Mouse (Mus musculus): ENCODE data around the gene Gsg1l. TPM values are rescaled to one million over a fixed set of nuclear protein-coding genes. Genes with fewer than 3 reads are reported as not detected.

Gene Gsg1l
- polyA plus RNA-seq, 1 experiment from 2014 or later, result 0.72 TPM

DNA sequence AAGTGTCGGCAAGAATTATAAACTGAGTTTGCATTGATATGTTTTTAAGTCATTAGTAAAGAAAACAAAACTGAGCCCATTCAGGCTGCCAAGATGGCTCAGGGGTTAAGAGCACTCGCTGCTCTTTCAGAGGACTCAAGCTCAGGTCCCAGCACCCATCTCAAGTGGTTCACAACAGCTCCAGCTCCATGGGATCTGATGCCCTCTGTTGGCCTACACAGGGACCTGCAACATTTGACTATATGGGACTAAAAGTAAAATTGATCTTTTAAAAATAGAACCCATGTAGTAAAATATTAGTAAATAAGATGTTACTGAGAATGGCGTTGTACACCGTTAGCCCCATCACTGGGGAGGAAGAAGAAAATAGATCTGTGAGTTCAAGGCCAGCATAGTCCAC is 11.9 kb downstream of the Gsg1l start:
- Histone ChIP-seq H3K9ac (ENCODE audit: low read depth, low read length) (no peak overlapping the region), H3K4me3 (replicated peaks; ENCODE audit: low read depth, low read length) (no peak overlapping the region), H3K4me1 (replicated peaks; ENCODE audit: insufficient read depth, low read length) (no peaks in the 10 kb centered on the region), H3K27ac (no peak overlapping the region), H3K9me3 (replicated peaks; ENCODE audit: low read length) (no peaks in the 10 kb centered on the region), H3K36me3 (ENCODE audit: insufficient read depth, low read length) (no peaks in the 10 kb centered on the region), H3K27me3 (ENCODE audit: insufficient read depth, low read length) (no peaks in the 10 kb centered on the region), H3K4me2 (ENCODE audit: low read length) (no peak overlapping the region)
- no peak for TF ChIP-seq CTCF (IDR thresholded peaks at IDR 0.05; ENCODE audit: low read depth)
- WGBS, result 85% methylated on average over 4 of the region's 4 CpGs
- DNase-seq (ENCODE audit: low spot score), result no peak
- no peak for ATAC-seq (replicated peaks; ENCODE audit: low FRiP score, low read depth)

DNA sequence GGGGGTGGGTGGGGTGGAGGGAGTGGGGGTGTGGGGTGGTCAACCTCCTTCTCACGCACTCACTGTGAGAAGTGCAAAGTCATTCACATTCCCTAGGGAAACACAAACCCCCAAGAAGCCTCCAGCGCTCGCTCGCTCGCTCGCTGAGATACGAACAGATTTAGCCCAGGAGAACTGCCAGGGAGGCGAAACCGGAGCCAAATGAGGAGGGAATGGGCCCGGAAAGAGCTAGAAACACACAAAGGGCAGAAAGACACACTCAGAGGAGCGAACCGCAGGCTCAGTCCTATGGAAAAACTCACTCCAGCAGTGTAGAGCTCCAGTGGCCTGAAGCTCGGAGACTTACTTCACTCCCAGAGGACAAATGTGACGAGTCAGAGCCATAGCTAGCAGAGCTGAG is 15.4 kb downstream of the Gsg1l start:
- H3K36me3 ChIP-seq (ENCODE audit: insufficient read depth, low read length), result no peaks in the 10 kb centered on the region
- H3K9ac ChIP-seq (ENCODE audit: low read depth, low read length), result no peak overlapping the region
- H3K9me3 ChIP-seq (replicated peaks; ENCODE audit: low read length), result no peaks in the 10 kb centered on the region
- no peak for TF ChIP-seq CTCF (IDR thresholded peaks at IDR 0.05; ENCODE audit: low read depth)
- no peak overlapping the region for H3K4me3 ChIP-seq (replicated peaks; ENCODE audit: low read depth, low read length)
- DNase-seq (ENCODE audit: low spot score), result peak; percentile 12
- H3K4me2 ChIP-seq (ENCODE audit: low read length), result no peak overlapping the region
- no peak overlapping the region for H3K27ac ChIP-seq
- no peaks in the 10 kb centered on the region for H3K4me1 ChIP-seq (replicated peaks; ENCODE audit: insufficient read depth, low read length)
- ATAC-seq (replicated peaks; ENCODE audit: low FRiP score, low read depth), result no peak
- 23% methylated on average over 14 of the region's 14 CpGs for WGBS
- H3K27me3 ChIP-seq (ENCODE audit: insufficient read depth, low read length), result no peaks in the 10 kb centered on the region

DNA sequence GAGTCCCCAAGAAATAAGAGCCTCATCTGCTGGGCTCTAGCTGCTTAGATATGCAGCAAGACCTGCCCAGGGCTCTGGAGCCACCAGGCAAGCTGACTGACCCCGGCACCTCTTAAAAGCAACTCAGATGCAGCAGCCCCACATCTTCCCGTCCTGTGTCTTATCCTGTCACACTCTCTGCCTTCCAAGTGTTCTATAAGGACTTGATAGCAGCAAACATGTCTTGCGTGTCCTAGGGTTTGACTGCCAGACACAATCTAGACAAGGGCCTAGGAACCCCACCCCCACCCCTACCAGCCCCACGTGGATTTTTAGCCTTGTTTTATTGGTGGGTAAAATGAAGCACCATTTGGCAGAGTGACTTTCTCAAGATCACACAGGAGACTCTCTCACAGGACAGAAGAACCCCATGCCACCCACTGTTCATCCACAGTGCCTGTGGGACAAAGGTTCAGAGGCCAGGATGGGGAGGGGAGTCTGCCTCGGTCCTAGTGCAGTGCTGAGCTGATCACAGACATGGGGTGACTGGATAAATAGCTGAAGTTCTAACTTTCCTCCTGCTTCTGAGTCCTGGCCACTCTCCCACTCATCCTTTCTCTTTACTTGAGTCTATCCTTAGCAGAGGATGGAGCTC is 16.9 kb downstream of the Gsg1l start:
- H3K9ac ChIP-seq (ENCODE audit: low read depth, low read length), result no peak overlapping the region
- H3K4me3 ChIP-seq (replicated peaks; ENCODE audit: low read depth, low read length), result no peak overlapping the region
- H3K4me2 ChIP-seq (ENCODE audit: low read length), result no peak overlapping the region
- 60% methylated on average over 5 of the region's 5 CpGs for WGBS
- H3K9me3 ChIP-seq (replicated peaks; ENCODE audit: low read length), result no peaks in the 10 kb centered on the region
- DNase-seq (ENCODE audit: low spot score) (no peak), ATAC-seq (replicated peaks; ENCODE audit: low FRiP score, low read depth) (no peak)
- H3K36me3 ChIP-seq (ENCODE audit: insufficient read depth, low read length), result no peaks in the 10 kb centered on the region
- H3K27me3 ChIP-seq (ENCODE audit: insufficient read depth, low read length), result no peaks in the 10 kb centered on the region
- TF ChIP-seq CTCF (IDR thresholded peaks at IDR 0.05; ENCODE audit: low read depth), result no peak
- H3K4me1 ChIP-seq (replicated peaks; ENCODE audit: insufficient read depth, low read length), result no peaks in the 10 kb centered on the region
- H3K27ac ChIP-seq, result no peak overlapping the region

DNA sequence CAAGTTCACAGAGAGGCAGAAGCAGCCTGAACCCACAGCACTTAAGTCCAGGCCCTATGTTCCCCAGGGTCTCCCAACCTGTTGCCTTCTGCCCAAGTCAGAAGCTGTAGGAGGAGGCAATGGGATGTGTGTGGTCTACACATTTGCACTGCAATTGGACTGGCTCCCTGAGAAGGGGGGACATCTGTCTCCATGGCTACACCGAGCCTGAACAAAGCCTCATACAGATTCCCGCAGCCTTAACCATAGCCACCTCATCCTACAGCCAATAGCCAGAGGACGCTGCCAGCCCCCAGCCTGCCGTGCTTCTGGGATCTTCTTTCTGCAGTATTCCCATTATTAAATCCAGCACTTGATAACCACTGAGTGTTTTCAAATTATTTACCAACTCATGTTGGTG is 20.0 kb downstream of the Gsg1l start:
- H3K9me3 ChIP-seq (replicated peaks; ENCODE audit: low read length), result no peaks in the 10 kb centered on the region
- no peak for DNase-seq (ENCODE audit: low spot score)
- H3K4me3 ChIP-seq (replicated peaks; ENCODE audit: low read depth, low read length), result no peak overlapping the region
- H3K36me3 ChIP-seq (ENCODE audit: insufficient read depth, low read length), result no peaks in the 10 kb centered on the region
- WGBS, result 81% methylated on average over 4 of the region's 4 CpGs
- H3K27me3 ChIP-seq (ENCODE audit: insufficient read depth, low read length), result no peaks in the 10 kb centered on the region
- no peak overlapping the region for H3K9ac ChIP-seq (ENCODE audit: low read depth, low read length)
- no peak overlapping the region for H3K27ac ChIP-seq
- no peak for TF ChIP-seq CTCF (IDR thresholded peaks at IDR 0.05; ENCODE audit: low read depth)
- H3K4me1 ChIP-seq (replicated peaks; ENCODE audit: insufficient read depth, low read length), result no peaks in the 10 kb centered on the region
- H3K4me2 ChIP-seq (ENCODE audit: low read length), result no peak overlapping the region
- ATAC-seq (replicated peaks; ENCODE audit: low FRiP score, low read depth), result no peak

DNA sequence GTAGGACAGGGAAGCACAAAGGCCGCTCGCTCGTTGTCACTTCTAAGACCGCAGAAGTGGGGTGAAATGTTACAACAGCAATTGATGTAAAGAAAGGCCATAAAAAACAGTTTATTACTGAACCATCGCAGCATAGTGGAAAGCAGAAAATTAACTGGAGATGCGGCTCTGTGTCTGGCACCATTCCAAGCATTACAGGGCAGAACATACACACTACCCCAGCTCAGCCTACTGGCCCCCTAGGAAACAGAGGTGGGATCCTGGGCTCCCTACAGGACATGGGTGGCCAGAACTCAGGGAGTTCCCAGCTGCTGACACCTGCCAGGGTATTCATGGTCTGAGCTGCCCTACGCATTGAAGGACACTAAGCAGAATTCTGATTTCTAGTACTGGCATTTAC is 23.3 kb downstream of the Gsg1l start:
- 30% methylated on average over 7 of the region's 7 CpGs for WGBS
- peak; percentile 20 for DNase-seq (ENCODE audit: low spot score)
- no peak for TF ChIP-seq CTCF (IDR thresholded peaks at IDR 0.05; ENCODE audit: low read depth)
- Histone ChIP-seq H3K9ac (ENCODE audit: low read depth, low read length) (no peak overlapping the region), H3K9me3 (replicated peaks; ENCODE audit: low read length) (no peaks in the 10 kb centered on the region), H3K4me3 (replicated peaks; ENCODE audit: low read depth, low read length) (no peak overlapping the region), H3K27me3 (ENCODE audit: insufficient read depth, low read length) (no peaks in the 10 kb centered on the region), H3K27ac (no peak overlapping the region), H3K36me3 (ENCODE audit: insufficient read depth, low read length) (no peaks in the 10 kb centered on the region), H3K4me1 (replicated peaks; ENCODE audit: insufficient read depth, low read length) (no peaks in the 10 kb centered on the region), H3K4me2 (ENCODE audit: low read length) (no peak overlapping the region)
- ATAC-seq (replicated peaks; ENCODE audit: low FRiP score, low read depth), result no peak

DNA sequence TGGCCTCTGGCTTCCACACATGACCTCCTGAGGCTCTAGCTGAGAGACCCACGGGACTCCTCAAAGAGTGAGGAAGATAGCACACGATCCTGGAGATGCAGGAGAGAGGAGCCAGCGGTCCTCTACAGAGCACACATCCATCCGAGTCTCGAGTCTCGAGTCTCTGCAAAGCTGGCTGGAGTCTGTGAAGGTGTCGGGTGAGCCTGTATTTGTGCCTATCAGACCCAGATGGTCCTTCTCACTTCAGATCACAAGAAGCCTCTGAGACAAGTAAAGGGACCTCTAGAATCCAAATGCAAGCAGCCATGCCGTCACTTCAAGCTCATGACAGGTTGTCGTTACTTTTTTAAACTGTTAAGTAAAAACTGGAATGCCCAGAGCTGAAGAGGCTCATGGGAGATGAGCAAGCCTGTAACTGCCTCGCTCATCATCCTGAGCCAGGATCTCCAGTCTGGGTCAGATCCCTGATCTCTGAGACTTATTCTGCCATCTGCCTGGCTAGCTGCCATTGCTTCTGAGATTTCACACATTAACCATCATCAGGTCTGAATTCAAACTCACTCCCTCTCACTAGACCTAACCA is 24.8 kb downstream of the Gsg1l start:
- Histone ChIP-seq H3K36me3 (ENCODE audit: insufficient read depth, low read length) (no peaks in the 10 kb centered on the region), H3K4me3 (replicated peaks; ENCODE audit: low read depth, low read length) (no peak overlapping the region), H3K27me3 (ENCODE audit: insufficient read depth, low read length) (no peaks in the 10 kb centered on the region), H3K4me2 (ENCODE audit: low read length) (no peak overlapping the region), H3K4me1 (replicated peaks; ENCODE audit: insufficient read depth, low read length) (no peaks in the 10 kb centered on the region), H3K27ac (no peak overlapping the region), H3K9ac (ENCODE audit: low read depth, low read length) (no peak overlapping the region), H3K9me3 (replicated peaks; ENCODE audit: low read length) (no peaks in the 10 kb centered on the region)
- DNase-seq (ENCODE audit: low spot score) (no peak), ATAC-seq (replicated peaks; ENCODE audit: low FRiP score, low read depth) (no peak)
- TF ChIP-seq CTCF (IDR thresholded peaks at IDR 0.05; ENCODE audit: low read depth), result no peak
- WGBS, result 38% methylated on average over 10 of the region's 10 CpGs

DNA sequence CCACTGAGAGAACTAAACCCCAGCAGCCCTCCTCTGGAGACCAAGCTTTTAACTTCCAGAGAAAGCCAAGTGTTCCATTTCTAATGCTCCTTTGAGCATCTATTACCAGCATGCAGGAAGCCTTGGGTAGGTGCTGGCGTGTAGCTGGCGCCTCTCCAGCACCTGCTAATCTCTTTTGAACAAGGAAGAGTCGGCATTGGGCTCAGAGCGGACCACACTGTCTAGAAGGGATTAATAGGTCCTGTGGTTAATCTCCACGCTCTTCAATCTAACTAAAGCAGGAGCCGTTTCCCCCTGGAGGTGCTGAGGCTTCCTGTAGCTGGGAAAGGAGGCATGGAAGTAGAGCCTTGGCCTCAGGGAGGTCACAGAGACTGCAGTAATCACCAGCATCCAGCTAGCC is 27.6 kb downstream of the Gsg1l start:
- ATAC-seq (replicated peaks; ENCODE audit: low FRiP score, low read depth) (no peak), DNase-seq (ENCODE audit: low spot score) (no peak)
- TF ChIP-seq CTCF (IDR thresholded peaks at IDR 0.05; ENCODE audit: low read depth), result no peak
- WGBS, result 78% methylated on average over 6 of the region's 6 CpGs
- no peaks in the 10 kb centered on the region for H3K36me3 ChIP-seq (ENCODE audit: insufficient read depth, low read length)
- no peak overlapping the region for H3K27ac ChIP-seq
- no peaks in the 10 kb centered on the region for H3K4me1 ChIP-seq (replicated peaks; ENCODE audit: insufficient read depth, low read length)
- H3K4me2 ChIP-seq (ENCODE audit: low read length), result no peak overlapping the region
- no peak overlapping the region for H3K9ac ChIP-seq (ENCODE audit: low read depth, low read length)
- no peaks in the 10 kb centered on the region for H3K9me3 ChIP-seq (replicated peaks; ENCODE audit: low read length)
- H3K4me3 ChIP-seq (replicated peaks; ENCODE audit: low read depth, low read length), result no peak overlapping the region
- H3K27me3 ChIP-seq (ENCODE audit: insufficient read depth, low read length), result no peaks in the 10 kb centered on the region
